Mouse (Mus musculus): ENCODE measurements around the gene Gm20388.
A peak's percentile ranks its signal among the peaks of the same experiment; 100 is the strongest.

- peak; percentile 90 for TF ChIP-seq POLR2A (IDR thresholded peaks at IDR 0.05; ENCODE audit: insufficient read depth, low read depth, low read length)
- TF ChIP-seq CTCF (IDR thresholded peaks at IDR 0.05; ENCODE audit: insufficient read depth, low read depth, low read length): no peak
These were observed 3131.7 kb downstream of the Gm20388 start, which contains the start of gene Ankrd11 for GRCm38 (mm10) chr8:123042158-123042973.

All from olfactory bulb, adult 2 months (tissue).